Mouse (Mus musculus): Measurements from ENCODE around the gene Kat6b. TPM values are rescaled to one million over a fixed set of nuclear protein-coding genes. Genes with fewer than 3 reads are reported as not detected.

Gene Kat6b
- polyA plus RNA-seq, 2 experiments from 2014 or later: 8.2 to 9.6 TPM

- ATAC-seq: no peak
Measured at GRCm38 (mm10) chr14:21561396-21562065, 80.3 kb downstream of the Kat6b start.

- no peak for ATAC-seq
Measured at GRCm38 (mm10) chr14:21563584-21564118, 82.4 kb downstream of the Kat6b start.

- no peak for ATAC-seq
Measured at GRCm38 (mm10) chr14:21565541-21566353, 84.5 kb downstream of the Kat6b start.

DNA sequence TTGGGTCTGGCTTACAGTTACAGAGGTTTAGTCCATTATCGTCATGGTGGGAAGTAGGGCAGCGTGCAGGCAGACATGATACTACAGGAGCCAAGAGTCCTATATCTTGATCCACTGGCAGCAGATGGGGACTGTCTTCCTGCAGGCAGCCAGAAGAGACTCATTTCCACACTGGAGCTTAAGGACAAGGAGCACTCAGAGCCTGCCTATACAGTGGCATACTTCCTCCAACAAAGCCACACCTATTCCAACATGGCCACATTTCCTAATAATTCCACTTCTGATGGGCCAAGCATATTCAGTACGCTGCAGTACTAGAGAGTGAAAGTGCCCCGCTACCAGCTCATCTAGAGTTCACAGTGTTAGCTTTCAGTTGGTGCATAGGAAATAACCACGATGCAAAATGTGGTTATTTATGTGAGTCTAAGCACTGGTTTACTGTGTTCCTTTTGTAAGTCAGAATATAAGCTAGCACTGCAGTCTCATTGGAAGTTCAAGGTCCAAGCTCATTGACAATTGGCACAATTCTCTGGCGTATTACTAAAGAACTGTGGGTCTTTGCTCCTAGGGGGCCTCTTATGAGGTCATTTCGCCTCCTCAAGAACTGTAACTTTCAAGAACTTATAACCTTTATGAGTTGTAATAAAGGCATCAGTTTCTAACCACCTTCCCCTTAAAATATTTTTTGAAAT is 86.2 kb downstream of the Kat6b start:
- no peak for ATAC-seq

DNA sequence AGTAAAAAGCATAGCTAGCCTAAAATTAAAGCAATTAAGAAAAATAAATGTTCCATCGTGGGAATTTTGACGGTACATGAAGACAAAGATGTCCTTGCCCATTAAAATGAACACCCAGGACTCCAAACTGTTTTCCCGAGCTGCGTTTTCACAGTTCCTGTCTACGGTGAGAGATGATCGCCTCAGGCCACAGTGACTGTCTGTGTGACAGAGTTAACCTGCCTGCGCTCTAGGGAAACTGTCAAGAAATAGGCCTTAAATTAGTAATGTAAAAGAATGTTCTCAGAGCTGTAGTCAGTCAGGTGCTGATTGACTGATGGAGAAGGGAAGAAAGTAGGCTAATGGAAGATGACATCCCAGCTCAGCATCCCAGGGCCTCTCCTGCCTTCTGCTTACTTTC is 87.6 kb downstream of the Kat6b start:
- ATAC-seq: no peak

GRCm38 (mm10) chr14:21574686-21575309 is 93.6 kb downstream of the Kat6b start:
- ATAC-seq: no peak

DNA sequence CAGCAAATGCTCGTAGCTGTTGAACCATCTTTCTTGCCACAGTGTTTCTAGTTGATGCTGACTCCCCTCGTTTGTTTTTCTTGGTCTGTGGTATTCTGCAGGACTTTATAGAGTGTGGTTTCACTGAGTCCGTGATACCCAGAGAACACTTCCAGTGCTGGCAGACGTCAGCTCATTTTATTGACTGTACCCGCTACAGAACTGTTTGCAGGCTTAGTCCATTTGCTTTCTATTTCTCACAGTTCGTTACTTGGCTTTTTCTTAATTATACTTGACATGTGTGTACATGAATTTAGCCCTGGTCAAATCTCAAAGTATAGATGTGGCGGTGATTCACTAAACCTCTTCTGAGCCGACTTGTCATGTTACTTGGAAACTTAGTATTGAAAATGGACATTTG is 95.6 kb downstream of the Kat6b start:
- no peak for ATAC-seq

GRCm38 (mm10) chr14:21581198-21581597 is 100.0 kb downstream of the Kat6b start:
- ATAC-seq: no peak

GRCm38 (mm10) chr14:21582301-21582700 is 101.1 kb downstream of the Kat6b start:
- ATAC-seq: no peak

GRCm38 (mm10) chr14:21583051-21583450 is 101.8 kb downstream of the Kat6b start:
- ATAC-seq: no peak

GRCm38 (mm10) chr14:21583868-21584267 is 102.6 kb downstream of the Kat6b start:
- no peak for ATAC-seq

- no peak for ATAC-seq
Measured at GRCm38 (mm10) chr14:21584468-21585135, 103.4 kb downstream of the Kat6b start.

DNA sequence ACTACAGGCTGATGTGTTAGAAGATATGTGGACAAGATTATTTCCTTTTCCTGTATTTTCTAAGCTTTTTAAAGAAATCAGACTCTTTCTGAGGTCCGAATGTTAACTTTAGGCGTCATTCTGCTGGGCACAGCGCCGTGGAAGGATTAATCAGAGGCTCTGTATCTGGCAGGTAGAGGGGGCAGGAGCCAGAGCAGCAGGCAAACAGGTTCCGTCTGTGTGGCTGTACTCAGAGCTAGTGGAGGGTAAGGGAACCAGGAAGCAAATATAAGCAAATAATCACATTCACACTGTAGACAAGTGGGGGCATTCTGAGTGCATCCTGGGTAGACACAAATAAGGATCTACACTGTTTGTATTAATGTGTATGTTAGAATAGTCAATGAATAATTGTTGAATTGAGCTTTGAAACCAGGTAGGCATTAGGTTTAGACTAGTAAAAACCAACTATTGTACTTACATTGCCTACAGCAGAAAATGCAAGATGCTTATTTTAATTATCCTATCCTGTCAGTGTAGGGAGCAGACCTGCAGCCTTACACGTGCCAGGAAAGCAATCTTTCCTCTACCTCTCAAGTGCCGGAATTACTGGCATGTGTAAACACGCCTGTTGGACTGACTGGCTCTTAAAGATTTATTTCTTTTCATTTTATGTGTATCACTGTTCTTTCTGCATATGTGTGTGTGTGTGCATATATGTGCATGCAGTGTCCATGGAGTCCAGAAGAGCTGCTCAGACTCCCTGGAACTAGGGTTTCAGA is 104.4 kb downstream of the Kat6b start:
- ATAC-seq: no peak

DNA sequence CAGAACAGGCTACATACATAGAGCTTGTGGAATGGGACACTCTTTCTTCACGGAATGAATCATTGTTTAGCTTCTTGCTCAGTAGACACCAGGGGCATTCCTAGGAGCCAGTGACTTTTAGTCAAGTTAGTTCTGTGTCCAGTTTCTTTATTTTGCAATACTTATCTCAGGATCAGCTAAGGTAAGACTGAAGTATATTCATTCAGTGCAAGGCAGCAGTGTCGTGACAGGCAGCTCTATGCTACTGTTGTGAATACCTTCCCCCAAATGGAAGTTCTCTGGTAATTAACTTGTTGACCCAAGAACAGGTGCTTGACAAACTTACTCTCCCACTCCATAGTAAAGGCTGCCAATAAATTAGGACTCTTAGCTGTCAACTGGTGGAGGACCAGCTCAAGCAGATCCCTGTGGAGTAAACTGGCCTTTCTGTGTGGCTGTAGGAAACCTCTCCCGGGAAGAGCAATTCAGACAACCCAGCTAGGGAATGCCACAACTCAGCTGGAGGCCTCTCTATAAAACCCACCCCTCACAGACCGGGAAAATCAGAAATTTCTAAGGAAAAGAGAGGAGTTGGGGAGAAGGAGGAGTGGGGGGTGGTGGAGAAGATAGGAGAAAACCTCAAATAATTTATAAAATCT is 105.4 kb downstream of the Kat6b start:
- ATAC-seq: no peak

DNA sequence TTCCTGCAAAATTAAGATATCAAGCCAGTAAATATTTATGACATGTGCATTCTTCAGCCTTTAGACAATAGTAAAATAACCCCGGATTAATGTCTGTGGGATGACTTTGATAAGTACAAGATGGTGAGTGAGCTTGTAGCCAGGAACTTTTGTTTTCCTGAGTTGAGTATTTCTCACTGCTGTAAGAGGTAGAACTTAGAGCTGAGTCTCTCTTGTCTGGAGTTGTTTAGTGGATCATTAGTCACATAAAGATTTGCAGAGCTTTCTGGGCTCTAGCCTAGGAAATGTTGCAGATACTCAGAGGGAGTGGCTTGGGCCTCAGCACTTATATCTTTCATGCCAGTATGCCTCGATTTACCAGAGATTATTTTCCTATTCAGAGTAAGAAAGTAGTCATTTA is 106.7 kb downstream of the Kat6b start:
- ATAC-seq: no peak

DNA sequence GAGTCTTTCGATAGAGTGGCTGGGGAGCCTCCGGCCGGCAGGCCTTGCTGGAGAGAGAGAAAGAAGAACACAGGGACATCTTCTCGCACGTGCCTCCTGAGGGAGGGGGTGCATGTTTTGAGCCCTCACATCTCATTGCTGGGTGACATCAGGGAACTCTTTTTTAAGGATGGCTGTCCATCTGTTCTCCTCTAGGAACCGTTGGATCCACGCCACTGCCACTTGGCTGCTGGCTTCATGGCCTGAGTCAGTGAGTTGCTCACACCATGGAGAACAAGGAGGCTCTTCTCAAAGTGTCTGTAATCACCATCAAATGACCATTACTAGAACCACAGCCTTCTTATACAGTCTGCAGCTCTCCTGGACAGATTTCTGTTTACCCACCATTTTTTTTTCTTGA is 108.4 kb downstream of the Kat6b start:
- ATAC-seq: no peak

GRCm38 (mm10) chr14:21590205-21590604 is 109.0 kb downstream of the Kat6b start:
- ATAC-seq: no peak

- no peak for ATAC-seq
Measured at GRCm38 (mm10) chr14:21592152-21592551, 110.9 kb downstream of the Kat6b start.

DNA sequence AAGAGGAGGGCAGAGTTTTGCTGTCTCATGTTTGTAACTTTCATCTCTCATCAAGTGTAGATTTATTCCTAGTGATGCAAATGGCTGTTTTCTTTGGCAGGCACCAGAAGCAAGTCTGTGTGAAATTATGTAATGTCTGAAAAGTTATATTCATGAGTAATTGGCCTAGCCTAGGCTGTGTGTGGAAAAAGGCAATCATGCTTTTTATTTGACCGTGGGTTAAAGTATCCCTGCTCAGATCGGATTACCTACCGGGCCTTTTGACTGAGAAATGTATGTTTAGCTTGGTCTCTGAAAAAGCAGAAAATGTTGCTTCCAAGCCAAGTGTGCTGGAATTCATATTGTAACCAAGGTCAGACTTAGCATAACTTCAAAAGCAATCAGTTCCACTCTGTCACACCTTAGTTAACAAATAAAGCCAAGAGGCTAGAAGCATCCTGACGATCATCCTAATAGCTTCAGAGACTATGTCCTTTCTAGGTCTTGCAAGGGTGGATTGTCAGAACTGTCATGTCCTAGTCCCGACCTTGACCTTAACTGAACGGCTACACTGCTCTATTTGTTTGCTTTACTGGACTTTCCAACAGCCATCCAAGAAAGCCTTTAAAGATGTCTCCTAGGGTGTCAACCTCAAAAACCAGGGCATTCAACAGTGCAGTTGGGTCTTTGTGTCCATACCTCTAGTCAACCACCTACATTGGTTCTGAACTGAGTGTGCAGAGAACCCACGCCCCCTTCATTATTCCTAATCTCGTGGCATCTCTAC is 111.9 kb downstream of the Kat6b start:
- no peak for ATAC-seq

All from activated CD4-positive, CD25-positive, alpha-beta regulatory T cell, adult 4 months (primary cell).